Mouse (Mus musculus) adrenal gland (tissue): Measurements from ENCODE around the gene Lmod2.

Experiments used
- intact Hi-C: fragments of 180-260 bp; cut with DNase I; formaldehyde crosslinking; loops from one replicate; pipeline ENCODE4 v1.15.1; 2025

Lmod2 gene

DNA sequence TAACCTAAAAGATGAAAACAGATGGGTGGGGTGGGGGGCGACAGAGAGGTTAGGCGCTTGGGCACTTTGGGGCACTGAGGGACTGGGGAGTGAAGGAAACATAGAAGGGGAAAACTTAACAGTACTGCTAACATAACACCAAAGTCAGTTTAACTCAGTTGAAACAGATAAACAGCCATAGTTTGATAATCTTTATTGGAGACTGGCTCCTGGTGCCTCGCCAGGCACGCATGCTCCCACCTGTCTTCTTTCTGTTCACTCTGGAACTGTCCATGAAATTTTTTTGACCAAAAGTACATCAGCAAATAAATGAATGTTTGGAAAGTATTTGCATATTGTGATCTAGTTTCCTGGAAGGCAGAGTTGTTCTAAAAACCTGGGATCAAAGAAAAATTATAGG, 43.7 kb downstream of the Lmod2 start:
- intact Hi-C loops, result no loop called here

DNA sequence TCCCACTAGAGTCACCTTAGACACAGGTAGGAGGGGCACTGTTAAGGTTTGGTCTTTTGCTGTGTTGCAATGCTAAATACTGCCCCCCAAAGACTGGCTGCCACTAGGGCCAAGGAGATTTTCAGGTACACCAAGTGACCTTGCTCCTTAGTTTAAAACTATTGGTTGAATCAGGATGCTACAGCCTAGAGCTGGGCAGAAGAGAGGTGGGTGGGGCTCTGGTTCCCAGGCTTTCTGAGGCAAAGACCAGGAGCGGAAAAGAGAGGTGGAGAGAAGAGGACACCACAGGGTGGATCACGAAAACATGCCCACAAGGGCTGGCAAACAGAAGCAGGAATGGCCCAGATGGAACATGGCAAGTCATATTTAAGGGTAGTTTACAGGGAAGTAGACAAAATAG, 44.6 kb downstream of the Lmod2 start:
- intact Hi-C loops, result no loop called here

DNA sequence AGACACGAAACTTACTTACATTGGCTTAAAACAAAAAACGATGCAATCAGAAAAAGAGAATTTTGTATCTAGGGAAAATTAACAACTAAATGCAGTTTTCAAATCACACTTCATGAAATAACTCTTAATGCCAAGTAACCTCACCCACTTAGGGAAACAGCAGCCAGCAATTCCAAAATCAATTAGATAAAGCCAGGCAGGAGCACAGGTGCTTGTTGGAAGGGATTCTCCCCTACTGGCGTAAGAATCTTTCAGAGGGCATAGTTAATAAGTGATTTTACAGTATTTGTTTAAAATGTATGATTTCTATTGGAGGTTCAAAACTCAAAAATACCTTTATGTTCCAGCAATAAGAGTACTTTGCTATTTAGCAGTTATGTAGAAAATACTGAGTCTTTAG, 45.4 kb downstream of the Lmod2 start:
- intact Hi-C loops, result no loop called here

DNA sequence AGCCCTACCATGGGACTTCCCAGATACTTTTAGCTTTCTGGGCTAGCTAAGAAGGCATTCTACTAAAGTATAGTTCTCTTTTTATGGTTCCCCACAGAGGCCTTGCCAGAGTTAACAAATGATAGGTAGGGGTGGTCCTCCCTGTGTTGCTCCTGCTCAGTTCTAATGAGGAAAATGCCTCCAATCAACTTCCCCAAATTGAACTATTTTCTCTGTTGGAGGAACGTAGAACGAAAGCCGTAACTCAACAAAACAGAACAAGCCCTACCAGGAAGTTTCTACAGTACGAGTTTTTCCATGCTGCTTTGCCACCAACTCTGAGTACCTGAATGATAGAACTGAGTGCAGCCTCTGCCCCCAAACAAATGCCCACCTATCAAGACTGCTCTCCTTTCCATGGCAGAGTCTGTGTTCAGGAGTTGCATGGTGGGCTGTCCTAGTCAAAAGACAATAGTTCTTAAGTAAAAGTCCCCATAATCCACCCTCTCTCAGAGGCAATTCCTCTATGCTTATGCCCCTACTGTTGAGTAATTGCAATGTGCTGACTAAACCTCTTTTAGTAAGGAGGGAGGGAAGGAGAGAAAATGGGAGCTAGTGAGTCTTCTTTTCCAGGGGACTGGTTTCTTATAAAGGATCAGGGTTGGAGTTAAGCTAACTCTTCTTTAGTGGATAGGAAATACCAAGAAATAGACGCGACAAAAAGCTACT, 47.9 kb downstream of the Lmod2 start:
- intact Hi-C loops, result no loop called here

DNA sequence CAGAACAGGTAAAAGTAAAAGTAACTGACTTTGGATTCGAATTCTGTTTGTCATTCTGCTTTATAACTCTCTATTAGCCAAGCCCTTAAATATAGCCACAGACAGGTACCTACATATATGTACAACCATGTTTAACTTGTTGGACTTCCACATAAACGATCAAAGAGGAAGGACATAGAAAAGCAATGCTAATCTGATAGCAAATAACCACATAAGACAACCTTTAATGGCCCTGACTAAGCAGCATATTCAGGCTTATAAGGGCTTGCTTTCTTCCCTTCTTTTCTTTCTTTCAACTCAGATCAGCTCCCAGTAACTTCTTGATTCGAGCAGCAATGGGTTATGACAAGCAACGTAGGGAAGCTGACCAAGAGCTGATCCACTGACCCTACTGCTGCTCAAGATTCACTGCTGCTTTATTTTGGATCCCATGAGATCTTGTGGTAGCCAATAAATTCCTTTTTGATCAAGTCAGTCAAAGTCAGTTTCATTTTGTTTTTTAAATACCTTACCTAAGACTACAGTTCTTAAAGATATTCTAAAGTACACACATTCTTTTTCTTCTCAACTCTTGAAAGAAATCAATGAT, 49.6 kb downstream of the Lmod2 start:
- intact Hi-C loops, result no loop called here

DNA sequence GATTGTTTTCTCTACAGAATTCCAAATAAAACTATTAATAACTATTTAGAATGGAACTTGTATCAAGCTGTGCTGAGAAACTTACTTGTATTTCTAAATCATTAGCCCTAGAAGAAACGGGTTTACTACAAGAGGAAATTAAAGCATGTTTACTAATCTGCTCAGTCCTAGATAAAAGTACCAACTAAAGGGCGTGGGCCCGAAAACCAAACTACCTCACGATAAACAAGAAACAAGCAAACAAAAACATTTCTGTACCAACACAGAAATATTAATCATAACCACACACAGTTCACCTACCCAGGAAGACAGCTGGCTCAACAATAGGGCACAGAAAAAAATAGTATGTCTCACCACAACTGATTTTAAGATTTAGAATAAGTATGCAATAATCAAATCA, 50.8 kb downstream of the Lmod2 start:
- intact Hi-C loops, result no loop called here

DNA sequence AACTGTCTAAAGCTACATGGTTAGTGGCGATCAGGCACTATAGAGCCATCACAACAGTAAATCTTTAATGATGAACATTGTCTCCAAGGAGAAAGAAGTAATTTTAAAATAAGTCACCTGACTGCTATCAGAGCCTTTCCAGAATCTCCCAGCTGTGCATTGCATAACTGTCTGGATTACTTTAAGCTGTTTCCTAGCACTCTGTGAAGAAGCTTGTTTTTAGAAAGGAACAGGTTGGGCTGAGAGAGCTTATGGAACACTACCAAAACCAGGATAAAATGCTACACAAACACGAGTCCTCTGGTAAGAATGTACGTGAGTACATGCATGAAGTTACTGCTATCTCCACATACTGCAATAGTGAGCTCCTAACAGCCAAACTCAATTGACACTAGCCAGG, 53.2 kb downstream of the Lmod2 start:
- intact Hi-C loops, result no loop called here

DNA sequence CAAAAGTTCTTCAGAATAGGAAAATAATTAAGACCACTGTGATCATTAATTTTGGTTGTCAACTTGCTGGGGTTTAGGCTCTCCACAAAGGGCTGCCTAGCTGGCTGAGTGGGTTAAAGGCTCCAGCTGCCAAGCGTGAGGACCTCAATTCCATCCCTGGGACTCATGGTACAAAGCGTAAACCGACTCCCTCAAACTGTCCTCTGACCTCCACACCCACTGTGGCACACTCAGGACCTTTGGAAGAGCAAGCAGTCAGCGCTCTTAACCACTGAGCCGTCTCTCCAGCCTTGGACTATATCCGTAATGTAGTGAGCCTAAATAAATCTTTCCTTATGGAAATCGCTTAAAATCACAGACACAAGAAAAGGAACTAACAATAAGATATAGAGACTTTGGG, 54.0 kb downstream of the Lmod2 start:
- intact Hi-C loops, result no loop called here
